Mouse (Mus musculus) brown adipose tissue, adult 24 weeks (tissue): ENCODE measurements around the gene Pnpla7. TPM values are rescaled to one million over a fixed set of nuclear protein-coding genes. Genes with fewer than 3 reads are reported as not detected.

Source experiments
- H3K27ac ChIP-seq: fragments of 200-500 bp; replicated peaks from 2 replicates; pipeline ENCODE4 v1.5.1; 2012; ENCODE audit warnings: low read depth, mild to moderate bottlenecking, low read length
- H3K4me1 ChIP-seq: fragments of 200-500 bp; 2 replicates; pipeline ENCODE4 v1.6.1; 2012; ENCODE audit warnings: low read length, mixed read lengths; ENCODE audit not compliant: control insufficient read depth, insufficient read depth, insufficient read length
- H3K4me3 ChIP-seq: fragments of 200-500 bp; 2 replicates; pipeline ENCODE4 v1.5.1; 2012; ENCODE audit warnings: low read depth, mild to moderate bottlenecking, low read length, moderate library complexity; ENCODE audit not compliant: insufficient read depth
- polyA plus RNA-seq: library from polyadenylated mRNA; stranded (reverse); fragments of >200 nt; gene quantifications from 2 replicates; pipeline ENCODE4 v1.2.4, GENCODE M21; 2012; ENCODE audit not compliant: missing spikeins, insufficient read depth, insufficient read length

Pnpla7 gene
- polyA plus RNA-seq, 1 experiment = 12.2 TPM

- H3K4me3 ChIP-seq = no peak overlapping the region
- no peak overlapping the region for H3K27ac ChIP-seq
- H3K4me1 ChIP-seq = no peaks in the 10 kb centered on the region
Measured at GRCm38 (mm10) chr2:25034994-25035393, 59.2 kb downstream of the Pnpla7 start.

DNA sequence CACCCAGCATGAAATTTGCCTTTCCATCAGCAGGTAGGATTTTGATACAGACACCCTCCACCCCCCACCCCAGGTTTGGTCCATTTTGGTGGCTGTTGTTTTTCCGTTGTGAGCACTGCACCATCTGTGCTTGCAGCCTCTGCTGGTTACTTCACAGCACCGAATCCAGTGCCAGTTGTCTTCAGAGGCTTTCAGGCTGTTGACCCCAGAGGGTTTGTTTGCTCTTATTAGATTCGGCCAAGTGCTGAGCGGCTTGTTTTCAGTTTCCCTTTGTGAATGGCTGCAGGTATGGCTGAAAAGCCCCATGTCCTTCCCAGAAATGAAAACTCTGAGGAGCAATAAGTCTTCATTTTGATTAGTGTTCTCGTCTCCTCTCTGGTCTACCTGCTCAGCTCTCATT, 64.3 kb downstream of the Pnpla7 start:
- no peak overlapping the region for H3K27ac ChIP-seq
- H3K4me1 ChIP-seq = no peaks in the 10 kb centered on the region
- no peak overlapping the region for H3K4me3 ChIP-seq

GRCm38 (mm10) chr2:25050921-25051320, 75.1 kb downstream of the Pnpla7 start:
- H3K27ac ChIP-seq = no peak overlapping the region
- peaks cover 5% of the 10 kb centered on the region for H3K4me1 ChIP-seq
- no peak overlapping the region for H3K4me3 ChIP-seq

DNA sequence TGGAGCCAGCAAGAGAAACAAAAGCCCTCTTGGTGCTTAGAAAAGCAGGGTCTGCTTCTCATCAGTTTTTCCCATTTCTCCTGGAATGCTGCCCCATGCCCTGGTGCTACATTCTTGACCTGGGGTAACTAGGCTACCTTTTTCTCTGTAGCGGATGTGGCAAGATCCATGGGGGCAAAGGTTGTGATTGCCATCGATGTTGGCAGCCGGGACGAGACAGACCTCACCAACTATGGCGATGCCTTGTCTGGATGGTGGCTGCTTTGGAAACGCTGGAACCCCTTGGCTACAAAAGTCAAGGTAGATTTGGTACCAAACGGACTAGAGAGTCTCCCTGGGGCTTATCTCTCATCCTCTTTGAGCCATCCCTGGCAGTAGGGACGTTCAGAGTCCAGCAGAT, 75.6 kb downstream of the Pnpla7 start:
- Histone ChIP-seq H3K4me1 (peaks cover 5% of the 10 kb centered on the region), H3K27ac (no peak overlapping the region), H3K4me3 (no peak overlapping the region)

DNA sequence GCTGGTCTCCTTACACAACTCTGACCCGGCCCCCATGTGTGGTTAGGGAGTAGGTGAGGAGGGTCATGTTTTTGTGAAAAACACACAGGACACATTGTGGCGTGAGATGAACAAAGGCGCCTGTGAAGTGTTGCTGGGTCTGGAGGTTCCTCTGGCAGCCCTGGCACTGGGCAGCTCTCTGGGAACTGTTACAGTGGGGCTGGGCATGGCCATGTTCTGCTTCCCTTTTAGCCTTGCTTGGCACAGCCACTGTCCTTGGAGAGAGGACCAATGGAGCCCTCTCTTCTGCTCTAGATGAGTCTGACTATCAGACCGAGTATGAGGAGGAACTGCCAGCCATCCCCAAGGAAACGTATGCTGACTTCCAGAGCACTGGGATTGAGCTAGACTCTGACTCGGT, 77.3 kb downstream of the Pnpla7 start:
- peaks cover 5% of the 10 kb centered on the region for H3K4me1 ChIP-seq
- no peak overlapping the region for H3K27ac ChIP-seq
- H3K4me3 ChIP-seq = no peak overlapping the region

DNA sequence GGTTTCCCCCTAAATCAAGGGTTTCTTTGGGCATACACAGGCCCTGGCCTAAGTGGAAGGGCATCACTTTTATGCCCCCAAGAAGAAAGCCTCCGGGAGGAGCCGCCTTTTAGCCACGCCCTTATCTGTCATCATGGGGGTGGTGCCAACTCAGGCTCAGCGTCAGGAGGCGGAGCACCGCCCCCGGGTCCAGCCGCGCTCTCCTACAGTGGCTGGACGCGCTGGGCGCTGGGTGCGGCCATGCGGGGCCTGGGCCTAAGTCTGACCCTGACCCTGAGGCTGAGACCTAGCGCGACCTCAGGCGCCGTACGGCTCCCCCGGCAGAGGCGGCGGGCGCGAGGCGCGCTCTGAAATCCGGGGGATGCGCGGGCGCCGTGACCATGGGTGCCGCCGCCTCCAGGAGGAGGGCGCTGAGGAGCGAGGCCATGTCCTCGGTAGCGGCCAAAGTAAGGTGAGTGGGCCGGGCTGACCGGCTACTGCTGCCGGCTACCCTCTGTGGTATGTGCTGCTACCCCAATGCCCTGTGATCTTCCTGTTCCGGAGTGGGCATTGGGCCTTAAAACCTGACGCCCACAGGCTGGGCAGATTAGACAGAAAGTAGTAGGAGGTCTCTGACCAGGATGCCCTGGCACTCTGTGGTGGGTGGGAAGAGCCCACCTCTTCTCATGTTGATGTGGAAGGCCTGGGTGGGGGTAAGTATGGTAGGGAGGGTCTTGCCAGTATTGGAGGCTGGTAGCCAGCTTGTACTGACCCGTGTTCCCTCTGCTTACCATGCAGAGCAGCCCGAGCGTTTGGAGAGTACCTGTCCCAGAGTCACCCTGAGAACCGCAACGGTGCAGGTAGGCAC, 78.6 kb downstream of the Pnpla7 start, which contains the start of gene Nsmf:
TSS of gene Nsmf (plus strand) at position 135 of the 847 bp plus-strand sequence.
- Histone ChIP-seq H3K27ac (no peak within 1 kb of the TSS), H3K4me3 (peak within 1 kb of the TSS; percentile 80), H3K4me1 (peaks cover 5% of the 10 kb centered on the region)

- H3K4me1 ChIP-seq = peaks cover 5% of the 10 kb centered on the region
- no peak overlapping the region for H3K27ac ChIP-seq
- peak overlapping the region; percentile 80 for H3K4me3 ChIP-seq
Measured at GRCm38 (mm10) chr2:25055068-25055405, 79.2 kb downstream of the Pnpla7 start.

GRCm38 (mm10) chr2:25055409-25056155, 79.7 kb downstream of the Pnpla7 start:
- Histone ChIP-seq H3K27ac (no peak overlapping the region), H3K4me3 (peak overlapping the region; percentile 80; the same call in 1 of the 2 replicates), H3K4me1 (peaks cover 5% of the 10 kb centered on the region)

- H3K4me1 ChIP-seq = peaks cover 5% of the 10 kb centered on the region
- H3K4me3 ChIP-seq = no peak overlapping the region
- H3K27ac ChIP-seq = no peak overlapping the region
Measured at GRCm38 (mm10) chr2:25058926-25059325, 83.1 kb downstream of the Pnpla7 start.

DNA sequence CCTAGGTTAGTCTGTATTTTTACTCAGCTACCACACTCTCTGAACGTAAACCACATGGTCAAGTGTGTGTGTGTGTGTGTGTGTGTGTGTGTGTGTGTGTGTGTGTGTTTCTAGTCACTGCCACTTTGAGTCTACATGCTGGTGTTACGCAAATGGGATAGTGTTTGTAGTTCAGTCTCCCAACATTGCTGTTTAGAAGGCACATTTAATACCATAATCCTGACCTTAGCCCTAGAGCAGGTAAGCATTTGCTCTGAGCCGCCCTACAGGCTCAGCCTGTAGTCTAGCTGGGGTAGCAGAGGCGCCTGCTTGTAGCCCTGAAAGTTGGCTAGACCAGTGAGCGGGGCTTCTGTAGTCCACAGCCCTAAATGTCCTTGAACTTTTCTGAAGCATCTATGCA, 87.7 kb downstream of the Pnpla7 start:
- H3K4me3 ChIP-seq = no peak overlapping the region
- H3K4me1 ChIP-seq = no peaks in the 10 kb centered on the region
- no peak overlapping the region for H3K27ac ChIP-seq

- H3K4me3 ChIP-seq = no peak overlapping the region
- no peak overlapping the region for H3K27ac ChIP-seq
Measured at GRCm38 (mm10) chr2:25064285-25064684, 88.5 kb downstream of the Pnpla7 start.

DNA sequence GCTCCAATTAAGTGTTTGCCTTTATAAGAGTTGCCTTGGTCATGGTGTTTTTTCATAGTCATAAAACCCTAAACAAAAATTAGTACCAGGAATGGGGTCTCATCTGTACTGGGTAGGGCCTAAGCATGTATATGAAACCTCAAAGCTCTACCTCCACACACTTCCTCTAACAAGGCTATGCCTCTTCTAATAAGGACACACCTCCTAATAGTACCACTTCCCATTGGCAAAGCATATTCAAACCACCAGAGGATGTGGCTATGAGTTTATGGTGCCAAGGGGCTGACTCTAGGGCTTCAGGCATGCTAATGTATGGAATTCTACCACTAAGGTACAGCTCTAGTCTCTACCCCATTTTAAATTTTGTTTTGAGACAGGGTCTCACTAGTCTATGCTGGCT, 89.7 kb downstream of the Pnpla7 start:
- no peak overlapping the region for H3K27ac ChIP-seq
- H3K4me1 ChIP-seq = no peaks in the 10 kb centered on the region
- no peak overlapping the region for H3K4me3 ChIP-seq

More at GRCm38 (mm10) chr2:25064285-25064684, 88.5 kb downstream of the Pnpla7 start:
- H3K4me1 ChIP-seq = no peaks in the 10 kb centered on the region

GRCm38 (mm10) chr2:25066552-25066951, 90.7 kb downstream of the Pnpla7 start:
- no peak overlapping the region for H3K27ac ChIP-seq
- H3K4me1 ChIP-seq = no peaks in the 10 kb centered on the region
- H3K4me3 ChIP-seq = no peak overlapping the region

DNA sequence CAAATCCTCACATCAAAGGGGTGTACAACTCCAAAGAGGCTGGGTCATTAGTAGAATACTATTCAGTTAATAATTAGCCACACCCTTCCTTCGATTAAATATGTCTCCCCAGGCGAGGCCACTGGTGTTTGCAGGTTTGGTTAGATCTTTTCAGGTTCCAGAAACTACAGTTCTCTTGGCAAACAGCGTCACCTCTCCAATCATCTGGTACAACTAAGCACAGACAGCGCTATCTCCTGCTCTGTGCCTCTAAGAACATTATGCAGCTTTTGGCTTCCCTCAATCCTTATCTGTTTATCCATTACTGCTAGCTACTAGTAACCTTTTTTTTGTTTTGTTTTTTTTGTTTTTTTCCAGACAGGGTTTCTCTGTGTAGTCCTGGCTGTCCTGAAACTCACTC, 93.7 kb downstream of the Pnpla7 start:
- H3K27ac ChIP-seq = no peak overlapping the region
- H3K4me1 ChIP-seq = no peaks in the 10 kb centered on the region
- no peak overlapping the region for H3K4me3 ChIP-seq

DNA sequence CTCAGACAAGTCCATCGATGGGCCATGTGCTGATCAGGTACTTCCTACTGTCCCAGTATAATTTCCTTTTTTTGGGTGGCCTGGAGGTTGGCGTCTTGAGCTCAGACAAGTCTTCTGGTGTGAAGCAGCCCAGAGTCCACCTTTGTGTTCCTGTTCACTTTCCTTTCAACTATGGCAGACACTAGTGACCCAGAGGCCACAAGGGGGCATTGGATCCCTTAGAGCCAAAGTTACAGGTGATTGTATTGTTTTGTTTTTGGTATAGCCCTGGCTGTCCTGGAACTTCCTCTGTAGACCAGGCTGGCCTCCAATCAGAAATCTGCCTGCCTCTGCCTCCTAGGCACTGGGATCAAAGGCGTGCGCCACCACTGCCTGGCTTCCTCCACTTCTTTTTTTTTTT, 96.6 kb downstream of the Pnpla7 start:
- Histone ChIP-seq H3K4me1 (no peaks in the 10 kb centered on the region), H3K4me3 (no peak overlapping the region), H3K27ac (no peak overlapping the region)

GRCm38 (mm10) chr2:25075506-25075905, 99.7 kb downstream of the Pnpla7 start:
- Histone ChIP-seq H3K4me1 (no peaks in the 10 kb centered on the region), H3K4me3 (no peak overlapping the region), H3K27ac (no peak overlapping the region)
